Mouse (Mus musculus): Measurements from ENCODE around the gene Foxj1. TPM values are rescaled to one million over a fixed set of nuclear protein-coding genes. Genes with fewer than 3 reads are reported as not detected.

The Foxj1 gene
- total and polyA plus RNA-seq, 2 experiments from 2014 or later, result 12.1 to 37.5 TPM

DNA sequence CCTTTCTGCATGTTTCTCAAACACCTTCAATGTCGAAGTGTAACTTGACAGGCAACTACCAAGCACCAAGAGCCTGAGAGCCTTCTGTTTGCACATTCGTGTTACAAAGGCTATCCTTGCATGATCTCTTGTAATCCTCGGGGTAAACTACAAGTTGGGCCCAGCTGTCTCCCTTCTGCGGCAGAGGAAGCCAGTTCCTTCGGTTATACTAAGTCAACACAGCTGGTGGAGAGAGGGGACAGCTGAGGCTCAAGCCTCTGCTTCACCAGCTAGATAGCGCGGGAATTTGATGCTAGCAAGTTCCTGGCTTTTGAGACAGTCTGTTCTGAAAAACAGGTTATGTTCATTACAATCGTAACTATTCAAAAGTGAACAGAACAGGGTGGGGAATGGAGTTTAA lies 22.8 kb downstream of the Foxj1 start:
- 60% methylated on average over 8 of the region's 8 CpGs for WGBS
- ATAC-seq (ENCODE audit: low FRiP score), result no peak

DNA sequence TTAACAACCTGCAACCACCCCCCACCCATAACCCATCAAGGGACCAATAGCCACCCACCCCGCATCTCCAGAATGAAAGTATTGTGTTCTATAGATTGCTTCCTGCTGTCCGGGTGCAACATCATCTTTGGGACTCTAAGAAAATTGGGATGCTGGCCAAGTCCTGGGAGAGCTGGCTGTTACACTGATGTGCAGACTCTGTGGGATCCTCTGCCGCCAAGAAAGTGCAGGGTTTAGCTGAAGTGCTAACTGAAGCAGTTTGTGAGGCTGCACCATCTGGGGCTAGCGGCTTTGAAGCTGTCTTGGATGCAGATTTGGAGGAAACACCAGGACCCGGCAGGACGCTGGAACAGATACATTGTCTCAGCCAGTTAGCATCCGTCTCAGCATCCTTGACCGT lies 24.0 kb downstream of the Foxj1 start:
- Histone ChIP-seq H3K4me2 (ENCODE audit: low read depth, low read length, poor library complexity, severe bottlenecking) (no peak overlapping the region), H3K9ac (replicated peaks; ENCODE audit: low read length, poor library complexity, severe bottlenecking) (no peak overlapping the region), H3K9me3 (ENCODE audit: low read length) (no peaks in the 10 kb centered on the region), H3K4me3 (ENCODE audit: low read depth, low read length) (no peak overlapping the region), H3K27ac (ENCODE audit: low read depth, low read length) (no peak overlapping the region), H3K36me3 (ENCODE audit: insufficient read depth, low read length) (no peaks in the 10 kb centered on the region), H3K27me3 (ENCODE audit: insufficient read depth, low read length) (no peaks in the 10 kb centered on the region), H3K4me1 (ENCODE audit: insufficient read depth, low read length) (no peaks in the 10 kb centered on the region)
- ATAC-seq (ENCODE audit: low FRiP score) (no peak), DNase-seq (ENCODE audit: low spot score) (peak; percentile 68)
- WGBS, result 48% methylated on average over 8 of the region's 8 CpGs
- no peak for TF ChIP-seq CTCF (IDR thresholded peaks at IDR 0.05)

More for the DNA sequence above, 22.8 kb downstream of the Foxj1 start:
- no peaks in the 10 kb centered on the region for H3K36me3 ChIP-seq (ENCODE audit: insufficient read depth, low read length)
- H3K9me3 ChIP-seq (ENCODE audit: low read length), result no peaks in the 10 kb centered on the region
- no peak overlapping the region for H3K4me3 ChIP-seq (ENCODE audit: low read depth, low read length)
- no peak overlapping the region for H3K4me2 ChIP-seq (ENCODE audit: low read depth, low read length, poor library complexity, severe bottlenecking)
- H3K27ac ChIP-seq (ENCODE audit: low read depth, low read length), result no peak overlapping the region
- H3K9ac ChIP-seq (replicated peaks; ENCODE audit: low read length, poor library complexity, severe bottlenecking), result no peak overlapping the region
- H3K4me1 ChIP-seq (ENCODE audit: insufficient read depth, low read length), result no peaks in the 10 kb centered on the region
- no peak for DNase-seq (ENCODE audit: low spot score)
- TF ChIP-seq CTCF (IDR thresholded peaks at IDR 0.05), result no peak
- H3K27me3 ChIP-seq (ENCODE audit: insufficient read depth, low read length), result no peaks in the 10 kb centered on the region

DNA sequence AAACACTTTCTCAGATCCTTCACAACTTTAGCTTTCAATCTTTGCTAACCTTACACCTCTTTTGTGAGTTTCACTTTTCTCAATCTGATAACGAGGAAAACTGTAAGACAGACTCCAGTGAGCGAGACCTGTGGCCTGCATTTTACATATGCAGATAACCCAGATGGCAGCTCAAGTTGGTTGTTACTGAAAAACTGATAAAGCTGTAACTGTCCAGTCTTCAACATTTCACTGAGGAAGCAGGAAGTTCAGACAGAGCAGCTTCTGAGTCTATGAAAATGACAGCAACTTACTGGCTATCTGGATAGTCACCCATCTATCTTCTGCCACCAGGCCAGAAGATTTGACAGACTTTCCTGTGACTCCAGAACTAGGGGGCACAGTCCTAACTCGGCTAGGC lies 25.6 kb downstream of the Foxj1 start:
- Histone ChIP-seq H3K9ac (replicated peaks; ENCODE audit: low read length, poor library complexity, severe bottlenecking) (no peak overlapping the region), H3K36me3 (ENCODE audit: insufficient read depth, low read length) (peaks cover 3% of the 10 kb centered on the region), H3K4me1 (ENCODE audit: insufficient read depth, low read length) (0 out of 2 replicates have a peak, but pooled peaks cover 5% of the 10 kb centered on the region), H3K9me3 (ENCODE audit: low read length) (no peaks in the 10 kb centered on the region), H3K4me3 (ENCODE audit: low read depth, low read length) (no peak overlapping the region), H3K27me3 (ENCODE audit: insufficient read depth, low read length) (no peaks in the 10 kb centered on the region), H3K4me2 (ENCODE audit: low read depth, low read length, poor library complexity, severe bottlenecking) (no peak overlapping the region), H3K27ac (ENCODE audit: low read depth, low read length) (no peak overlapping the region)
- no peak for TF ChIP-seq CTCF (IDR thresholded peaks at IDR 0.05)
- DNase-seq (ENCODE audit: low spot score), result no peak
- no peak for ATAC-seq (ENCODE audit: low FRiP score)
- 78% methylated on average over 3 of the region's 3 CpGs for WGBS

DNA sequence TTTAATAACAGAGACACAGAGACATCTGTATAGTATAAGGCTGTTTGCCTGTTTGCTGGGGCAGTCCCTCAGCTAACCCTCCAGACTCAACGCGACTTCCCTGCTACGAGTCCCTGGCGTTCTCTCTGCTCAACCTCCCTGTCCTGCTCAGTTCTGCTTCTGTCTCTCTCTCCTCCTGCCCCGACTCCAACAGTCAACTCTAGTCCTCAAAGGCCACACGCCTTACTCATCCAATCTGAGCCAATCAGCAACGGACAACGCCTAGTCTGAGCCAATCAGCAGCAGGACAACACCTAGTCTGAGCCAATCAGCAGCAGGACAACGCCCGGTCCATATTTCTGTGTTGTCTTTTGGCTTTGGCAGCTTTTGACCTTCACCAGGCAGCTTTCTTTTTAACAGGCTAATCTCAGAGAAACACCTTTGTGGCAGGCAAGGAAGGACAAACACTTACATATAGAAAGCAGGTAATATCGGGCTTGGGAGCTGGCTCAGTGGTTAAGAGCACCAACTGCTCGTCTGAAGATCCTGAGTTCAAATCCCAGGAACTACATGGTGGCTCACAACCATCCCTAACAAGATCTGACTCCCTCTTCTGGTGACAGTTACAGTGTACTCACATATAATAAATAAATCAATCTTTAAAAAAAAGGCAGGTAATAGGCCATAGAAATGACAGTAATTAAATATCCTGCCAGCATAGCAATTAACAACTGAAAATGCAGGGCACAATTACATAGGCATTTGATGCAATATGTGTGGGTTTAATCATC lies 27.3 kb downstream of the Foxj1 start:
- H3K27ac ChIP-seq (ENCODE audit: low read depth, low read length), result no peak overlapping the region
- no peak overlapping the region for H3K4me2 ChIP-seq (ENCODE audit: low read depth, low read length, poor library complexity, severe bottlenecking)
- 92% methylated on average over 12 of the region's 12 CpGs for WGBS
- no peak for ATAC-seq (ENCODE audit: low FRiP score)
- TF ChIP-seq CTCF (IDR thresholded peaks at IDR 0.05), result no peak
- DNase-seq (ENCODE audit: low spot score), result no peak
- H3K4me3 ChIP-seq (ENCODE audit: low read depth, low read length), result no peak overlapping the region
- no peaks in the 10 kb centered on the region for H3K27me3 ChIP-seq (ENCODE audit: insufficient read depth, low read length)
- H3K9ac ChIP-seq (replicated peaks; ENCODE audit: low read length, poor library complexity, severe bottlenecking), result no peak overlapping the region
- 0 out of 2 replicates have a peak, but pooled peaks cover 5% of the 10 kb centered on the region for H3K4me1 ChIP-seq (ENCODE audit: insufficient read depth, low read length)
- no peaks in the 10 kb centered on the region for H3K9me3 ChIP-seq (ENCODE audit: low read length)
- H3K36me3 ChIP-seq (ENCODE audit: insufficient read depth, low read length), result peaks cover 19% of the 10 kb centered on the region

DNA sequence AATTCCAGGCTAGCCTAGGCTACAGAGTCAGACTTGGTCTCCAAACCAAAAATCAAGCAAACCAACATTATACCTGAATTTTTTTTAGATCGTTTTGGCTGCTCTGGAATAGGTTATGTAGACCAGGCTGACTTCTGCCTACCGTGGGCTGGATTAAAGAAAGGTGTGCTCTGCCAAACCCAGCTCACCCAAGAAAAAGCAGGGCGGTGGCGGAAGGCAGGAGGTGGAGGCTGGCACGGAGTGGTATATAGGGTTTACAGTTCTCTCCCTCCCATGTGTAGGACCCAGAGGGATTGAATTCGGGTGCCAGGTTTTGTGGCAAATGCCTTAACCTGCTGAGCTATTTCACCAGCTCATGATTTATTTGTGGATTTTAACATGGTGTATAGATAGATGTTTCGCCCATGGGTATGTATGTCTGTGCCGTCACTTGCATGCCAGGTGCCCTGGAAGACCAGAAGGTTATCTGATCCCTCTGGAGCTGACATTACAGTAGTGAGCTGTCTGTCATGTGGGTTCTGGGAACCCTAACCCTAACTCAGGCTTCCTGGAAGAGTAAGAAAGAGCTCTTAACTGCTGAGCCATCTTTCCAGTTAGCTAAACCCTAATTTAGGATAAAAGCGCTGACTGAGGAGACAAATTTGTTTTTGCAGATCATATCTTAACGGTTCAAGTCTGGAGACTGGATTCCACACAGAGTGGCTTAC lies 28.0 kb downstream of the Foxj1 start, which contains the start of gene Exoc7:
Gene Exoc7, minus strand, starts transcription at position 215 of the 707 bp plus-strand sequence.
- WGBS, result 84% methylated on average over 10 of the region's 10 CpGs
- peak within 1 kb of the TSS; percentile 79 for H3K4me2 ChIP-seq (ENCODE audit: low read depth, low read length, poor library complexity, severe bottlenecking)
- ATAC-seq (ENCODE audit: low FRiP score) (0 out of 2 replicates have a peak, but pooled peaks have one; percentile 36), DNase-seq (ENCODE audit: low spot score) (no peak)
- H3K9me3 ChIP-seq (ENCODE audit: low read length), result no peaks in the 10 kb centered on the region
- H3K27ac ChIP-seq (ENCODE audit: low read depth, low read length), result peak within 1 kb of the TSS; percentile 59
- peak within 1 kb of the TSS; percentile 72 for H3K4me3 ChIP-seq (ENCODE audit: low read depth, low read length)
- H3K36me3 ChIP-seq (ENCODE audit: insufficient read depth, low read length), result peaks cover 26% of the 10 kb centered on the region
- no peak for TF ChIP-seq CTCF (IDR thresholded peaks at IDR 0.05)
- H3K9ac ChIP-seq (replicated peaks; ENCODE audit: low read length, poor library complexity, severe bottlenecking), result peak within 1 kb of the TSS; percentile 75
- H3K4me1 ChIP-seq (ENCODE audit: insufficient read depth, low read length), result 0 out of 2 replicates have a peak, but pooled peaks cover 5% of the 10 kb centered on the region
- no peaks in the 10 kb centered on the region for H3K27me3 ChIP-seq (ENCODE audit: insufficient read depth, low read length)

Data from midbrain, postnatal 0 days (tissue).